28 mouse cellular contexts compared by ENCODE assay signal in genomic region chr5:71781514-71782179, GRCm38 (mm10).
"Had no signal": no experiment of that assay in that cellular context is flagged by ENCODE, and none has a peak within 500 bp of the region (broad histone marks: within the 10 kb centered on the region; RNA-seq: fewer than 3 reads in every experiment).

No protein-coding gene starts in this region.

- H3K4me1 ChIP-seq: embryonic facial prominence, embryonic 10.5 days; embryonic facial prominence, embryonic 12.5 days; embryonic facial prominence, embryonic 13.5 days; embryonic facial prominence, embryonic 15.5 days; forebrain, embryonic 10.5 days; forebrain, embryonic 12.5 days; forebrain, embryonic 13.5 days; forebrain, embryonic 15.5 days had no signal

- H3K4me3 ChIP-seq: embryonic facial prominence, embryonic 10.5 days; embryonic facial prominence, embryonic 12.5 days; embryonic facial prominence, embryonic 13.5 days; embryonic facial prominence, embryonic 15.5 days; erythroblast, embryonic 14.5 days; forebrain, embryonic 10.5 days; forebrain, embryonic 12.5 days; forebrain, embryonic 13.5 days; forebrain, embryonic 15.5 days; gastrocnemius, adult 2 months had no signal

- H3K27ac ChIP-seq: embryonic facial prominence, embryonic 10.5 days; embryonic facial prominence, embryonic 12.5 days; embryonic facial prominence, embryonic 13.5 days; embryonic facial prominence, embryonic 15.5 days; forebrain, embryonic 10.5 days; forebrain, embryonic 12.5 days; forebrain, embryonic 13.5 days; forebrain, embryonic 15.5 days; gastrocnemius, adult 2 months had no signal

- ATAC-seq: forebrain, embryonic 13.5 days; forebrain, embryonic 14.5 days; forebrain, embryonic 15.5 days; forebrain, embryonic 16.5 days; forebrain, postnatal 0 days had no signal

- H3K27me3 ChIP-seq: embryonic facial prominence, embryonic 12.5 days; embryonic facial prominence, embryonic 13.5 days; embryonic facial prominence, embryonic 15.5 days; forebrain, embryonic 12.5 days; forebrain, embryonic 13.5 days; forebrain, embryonic 15.5 days had no signal

- DNase-seq: cerebellum, adult 2 months; cerebellum, adult 8-10 months; cerebellum, adult 9-10 months; cerebellum, adult 9-11 months; cerebellum, postnatal 10 days; cerebellum, postnatal 14 days; cerebellum, postnatal 25 days; cerebellum, postnatal 36 days; embryo, embryonic 11 days; forebrain, postnatal 0 days; gastrocnemius, adult 2 months; gastrocnemius, postnatal 10 days; gastrocnemius, postnatal 14 days; gastrocnemius, postnatal 25 days; gastrocnemius, postnatal 36 days; heart, adult 11 months; heart, adult 18-20 months had no signal

- H3K9ac ChIP-seq: embryonic facial prominence, embryonic 12.5 days; embryonic facial prominence, embryonic 13.5 days; embryonic facial prominence, embryonic 15.5 days; forebrain, embryonic 12.5 days; forebrain, embryonic 13.5 days; forebrain, embryonic 15.5 days; forebrain, postnatal 0 days had no signal

- H3K36me3 ChIP-seq: embryonic facial prominence, embryonic 10.5 days; embryonic facial prominence, embryonic 12.5 days; embryonic facial prominence, embryonic 13.5 days; embryonic facial prominence, embryonic 15.5 days; forebrain, embryonic 10.5 days; forebrain, embryonic 12.5 days; forebrain, embryonic 15.5 days had no signal

- H3K9me3 ChIP-seq: embryonic facial prominence, embryonic 10.5 days; embryonic facial prominence, embryonic 12.5 days; embryonic facial prominence, embryonic 13.5 days; embryonic facial prominence, embryonic 15.5 days; forebrain, embryonic 10.5 days; forebrain, embryonic 12.5 days; forebrain, embryonic 13.5 days; forebrain, embryonic 15.5 days had no signal

- H3K4me2 ChIP-seq: embryonic facial prominence, embryonic 12.5 days; embryonic facial prominence, embryonic 13.5 days; embryonic facial prominence, embryonic 15.5 days; forebrain, embryonic 12.5 days; forebrain, embryonic 13.5 days; forebrain, embryonic 15.5 days had no signal
